Mouse (Mus musculus) bone marrow macrophage, adult 2 months (primary cell): ENCODE results near the gene Fosb.

Source experiments
- CTCF ChIP-seq: IDR thresholded peaks from 2 replicates; pipeline ENCODE4 v1.5.1; 2012; ENCODE audit warnings: low read depth, mild to moderate bottlenecking, low read length, moderate library complexity
- POLR2A ChIP-seq: IDR thresholded peaks from 2 replicates; pipeline ENCODE4 v1.6.1; 2012; ENCODE audit warnings: mild to moderate bottlenecking, low read depth, low read length, borderline replicate concordance

GRCm38 (mm10) chr7:19268993-19269681 lies 40.7 kb downstream of the Fosb start:
- TF ChIP-seq CTCF = no peak
- TF ChIP-seq POLR2A = no peak
